Mouse (Mus musculus): ENCODE results near the gene Olfr1396. TPM values are rescaled to one million over a fixed set of nuclear protein-coding genes. Genes with fewer than 3 reads are reported as not detected.
"Not testable (repeated sequence)": the region's sequence is repeated elsewhere in the genome, so short reads cannot be mapped to it uniquely, and the experiment has no call there.

The Olfr1396 gene
- total RNA-seq, 4 experiments from 2014 or later: 0.72 to 1.3 (median 1.1) TPM

GRCm38 (mm10) chr11:49090551-49090950, 24.1 kb downstream of the Olfr1396 start:
- DNase-seq (ENCODE audit: low spot score): no peak

GRCm38 (mm10) chr11:49089735-49090507, 24.8 kb downstream of the Olfr1396 start:
- DNase-seq (ENCODE audit: low spot score): no peak

GRCm38 (mm10) chr11:49088990-49089652, 25.6 kb downstream of the Olfr1396 start:
- no peak for DNase-seq (ENCODE audit: low spot score)

GRCm38 (mm10) chr11:49087830-49088616, 26.7 kb downstream of the Olfr1396 start:
- no peak for DNase-seq (ENCODE audit: low spot score)

GRCm38 (mm10) chr11:49086858-49087361, 27.8 kb downstream of the Olfr1396 start:
- no peak for DNase-seq (ENCODE audit: low spot score)

DNA sequence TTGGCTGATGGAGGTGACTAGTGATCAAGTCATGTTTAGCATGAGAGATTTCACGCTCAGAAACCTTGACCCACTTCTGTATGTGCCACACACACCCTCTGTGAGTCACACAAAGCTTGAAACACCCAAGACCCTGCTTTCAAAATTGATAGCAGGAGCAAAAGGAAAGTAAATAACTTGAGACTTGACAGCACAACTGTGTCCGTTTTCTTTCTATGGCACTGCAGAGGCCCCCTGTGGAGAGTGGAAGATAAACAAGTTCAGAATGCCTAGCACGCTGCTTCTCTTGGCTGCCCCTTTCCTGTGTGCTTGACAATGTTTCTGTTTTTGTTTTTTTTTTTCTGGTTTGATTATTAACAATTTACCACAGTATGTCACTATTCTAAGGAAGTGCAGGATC, 29.8 kb downstream of the Olfr1396 start:
- DNase-seq (ENCODE audit: low spot score): no peak

DNA sequence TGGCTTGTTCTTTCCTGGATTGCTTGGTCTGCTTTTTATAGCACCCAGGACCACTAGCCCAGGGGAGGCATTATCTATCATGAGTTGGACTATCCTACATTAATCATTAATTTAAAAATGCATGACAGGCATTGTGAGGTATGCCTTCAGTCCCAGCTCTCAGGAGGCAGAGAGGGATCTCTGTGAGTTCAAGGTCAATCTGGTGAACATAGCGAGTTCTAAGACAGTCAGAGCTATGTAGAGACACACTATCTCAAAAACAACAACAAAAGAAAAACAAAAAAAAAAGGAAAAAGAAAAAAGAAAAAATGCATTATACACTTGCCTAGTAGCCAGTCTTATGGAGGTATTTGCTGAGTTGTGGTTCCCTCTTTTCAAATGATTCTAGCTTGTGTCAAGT, 30.3 kb downstream of the Olfr1396 start:
- no peak for DNase-seq (ENCODE audit: low spot score)

DNA sequence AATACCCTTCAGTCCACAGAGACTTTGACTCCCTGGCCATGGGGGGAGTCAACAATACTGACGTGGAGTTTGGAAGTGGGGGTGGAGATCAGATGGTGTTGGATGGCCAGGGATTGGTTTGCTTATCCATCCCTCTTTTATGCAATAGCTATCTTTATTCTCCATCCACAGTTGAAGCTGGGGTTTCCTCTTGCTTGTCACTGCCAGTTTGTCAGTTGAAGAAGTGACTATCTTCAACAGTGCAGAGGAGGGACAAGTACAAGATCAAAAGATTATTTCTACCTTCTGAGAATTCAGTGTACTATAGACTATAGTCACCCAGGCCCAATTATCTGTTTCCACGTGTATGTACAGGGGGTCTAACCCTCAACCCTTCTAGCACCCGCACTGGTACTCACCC, 30.9 kb downstream of the Olfr1396 start:
- DNase-seq (ENCODE audit: low spot score): no peak

DNA sequence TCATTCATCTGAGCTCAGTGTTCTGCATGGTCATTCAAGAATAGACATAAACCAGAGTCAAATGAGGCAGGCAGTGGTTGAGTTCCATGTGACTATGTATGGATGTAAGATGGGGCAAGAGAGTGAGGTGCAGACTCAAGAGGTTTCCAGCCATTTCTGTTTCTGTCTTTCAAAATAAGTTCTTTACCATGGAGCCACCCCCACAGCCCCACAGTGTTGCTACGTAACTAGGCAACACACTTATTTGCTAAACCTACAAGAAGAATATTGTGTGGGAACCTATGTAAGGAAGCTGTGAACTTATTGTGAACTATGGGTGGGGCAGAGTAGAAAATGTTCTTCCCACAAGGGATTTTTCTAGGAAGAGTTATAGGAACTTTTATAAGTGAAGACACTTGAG, 31.5 kb downstream of the Olfr1396 start:
- no peak for DNase-seq (ENCODE audit: low spot score)

GRCm38 (mm10) chr11:49081886-49082285, 32.8 kb downstream of the Olfr1396 start:
- no peak for DNase-seq (ENCODE audit: low spot score)

- no peak for DNase-seq (ENCODE audit: low spot score)
Measured at GRCm38 (mm10) chr11:49081356-49081755, 33.3 kb downstream of the Olfr1396 start.

GRCm38 (mm10) chr11:49080636-49081035, 34.0 kb downstream of the Olfr1396 start:
- DNase-seq (ENCODE audit: low spot score): no peak

GRCm38 (mm10) chr11:49078719-49079118, 36.0 kb downstream of the Olfr1396 start:
- no peak for DNase-seq (ENCODE audit: low spot score)

- DNase-seq (ENCODE audit: low spot score): no peak
Measured at GRCm38 (mm10) chr11:49077012-49077411, 37.7 kb downstream of the Olfr1396 start.

DNA sequence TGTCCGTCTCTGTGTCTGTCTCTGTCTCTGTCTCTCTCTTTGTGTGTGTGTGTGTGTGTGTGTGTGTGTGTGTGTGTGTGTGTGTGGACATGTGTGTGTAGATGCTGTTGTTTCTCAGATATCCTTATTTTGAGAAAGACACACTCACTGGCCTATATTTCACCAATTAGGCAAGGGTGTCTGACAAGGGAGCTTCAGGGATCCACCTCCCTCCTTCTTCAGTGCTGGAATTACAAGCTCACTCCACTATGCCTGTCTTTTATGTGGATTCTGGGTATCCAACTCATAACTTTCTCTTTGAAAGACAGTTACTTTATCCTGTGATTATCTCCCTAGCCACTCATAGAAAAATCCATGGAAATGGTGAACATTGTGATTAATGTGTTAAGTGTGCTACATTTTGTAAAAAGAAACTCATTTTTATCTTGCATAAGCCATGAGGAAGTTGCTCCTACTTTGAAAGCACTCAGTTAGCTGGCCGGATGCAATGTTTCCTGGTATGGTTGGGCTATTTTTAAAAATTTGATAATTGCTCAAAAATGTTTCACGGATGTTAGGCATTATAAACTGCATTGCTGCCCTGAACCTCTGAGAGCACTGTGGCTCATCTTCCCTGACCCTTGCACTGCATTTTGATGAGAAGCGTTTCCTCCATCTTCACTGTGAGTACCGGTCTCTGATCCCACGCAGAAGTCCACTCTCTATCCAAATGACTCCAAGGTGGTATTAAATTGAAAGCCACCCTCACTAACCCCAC, 38.5 kb downstream of the Olfr1396 start, which contains the start of gene Ifi47:
TSS of gene Ifi47 (plus strand) at position 587 of the 757 bp plus-strand sequence.
- peak; percentile 75 for DNase-seq (ENCODE audit: low spot score)

DNA sequence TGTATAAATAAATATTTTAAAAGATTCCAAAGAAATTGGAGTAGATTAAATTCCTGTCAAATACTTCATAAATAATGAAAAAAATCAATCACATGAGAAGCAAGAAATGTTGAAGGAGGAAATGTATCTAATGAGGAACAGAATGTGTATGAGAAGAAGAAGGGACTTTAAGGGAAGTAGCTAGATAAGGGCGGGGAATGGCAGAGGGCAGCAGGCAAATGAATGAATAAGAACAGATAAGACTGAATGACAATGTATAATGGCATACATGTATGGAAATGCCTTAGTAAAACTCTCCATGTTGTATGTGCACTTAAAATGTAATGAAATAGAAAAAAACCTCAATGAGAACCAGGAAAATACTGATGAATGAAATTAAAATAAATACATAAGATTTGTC, 46.3 kb downstream of the Olfr1396 start:
- no peak for DNase-seq (ENCODE audit: low spot score)

DNA sequence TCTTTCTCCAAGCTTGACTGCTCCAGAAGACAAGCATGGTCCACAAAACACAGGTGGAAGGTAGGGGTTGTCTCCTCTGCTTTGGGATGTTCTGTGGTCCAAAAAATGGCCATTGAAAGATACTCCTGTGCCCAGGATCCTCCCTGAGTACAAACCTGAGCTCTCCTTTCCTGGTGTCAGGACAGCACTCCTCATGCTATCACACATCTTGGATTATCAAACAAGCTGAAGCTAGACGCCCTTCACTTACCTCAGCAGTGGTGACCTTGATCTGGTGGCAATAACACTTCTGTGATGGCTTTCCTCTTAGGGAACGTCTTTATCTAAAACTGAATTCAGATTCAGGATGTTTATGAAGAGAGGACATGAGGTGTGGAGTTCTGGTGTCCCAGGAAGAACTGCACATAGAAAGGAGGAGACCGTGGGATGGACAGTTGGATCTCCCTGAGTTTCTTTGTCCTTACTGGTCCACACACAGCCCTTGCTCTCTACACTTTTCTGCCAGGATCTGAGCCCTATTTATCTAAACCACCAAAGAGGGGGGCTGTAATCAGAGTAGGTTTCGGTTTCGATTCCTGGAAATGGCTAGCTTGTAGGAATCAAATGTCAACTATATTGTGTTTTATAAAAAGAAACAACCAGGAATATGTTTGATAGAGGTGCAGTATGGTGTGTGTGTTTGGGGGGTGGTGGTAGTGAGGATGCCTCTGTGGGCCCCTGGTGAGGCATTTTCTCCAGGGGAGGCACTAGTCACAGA, 50.8 kb downstream of the Olfr1396 start, which contains the start of gene Tgtp2:
TSS of gene Tgtp2 (minus strand) at position 494 of the 757 bp plus-strand sequence.
- not testable (repeated sequence) for DNase-seq (ENCODE audit: low spot score)

- not testable (repeated sequence) for DNase-seq (ENCODE audit: low spot score)
Measured at GRCm38 (mm10) chr11:49061865-49062264, 52.8 kb downstream of the Olfr1396 start.

GRCm38 (mm10) chr11:49060061-49060460, 54.6 kb downstream of the Olfr1396 start:
- DNase-seq (ENCODE audit: low spot score): not testable (repeated sequence)
